In the genomic region with DNA sequence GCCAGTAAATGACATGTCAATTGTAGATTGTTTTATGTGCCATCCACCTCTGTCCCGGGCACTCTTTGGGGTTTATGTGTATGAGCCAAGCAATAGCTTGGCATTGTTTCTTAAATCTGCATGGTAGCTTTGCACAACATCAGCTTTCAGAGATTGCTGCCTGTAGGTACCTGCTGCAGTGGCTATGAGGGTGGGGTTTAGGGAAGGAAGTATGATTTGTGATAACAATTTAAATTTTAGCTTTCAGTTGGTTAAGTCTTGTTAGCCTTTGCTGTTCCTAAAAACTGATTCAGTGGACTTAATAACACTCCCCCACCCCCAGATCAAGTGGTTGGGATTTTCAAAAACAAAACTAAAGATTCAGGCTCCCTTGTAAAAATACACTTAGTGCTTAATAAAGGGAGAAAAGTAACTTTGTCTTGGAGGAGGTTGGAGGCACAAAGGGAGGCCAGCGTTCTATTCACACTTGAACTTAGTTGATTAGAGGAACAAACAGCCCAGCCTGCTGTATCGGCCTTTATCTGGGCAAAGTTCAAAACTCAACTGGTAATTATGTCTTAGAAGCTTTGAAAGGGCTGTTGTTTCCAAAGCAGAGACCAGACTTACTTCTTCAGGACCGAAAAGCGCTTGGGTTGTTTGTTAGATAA, we compare ENCODE assay signal across 8 mouse cellular contexts.
A peak's percentile ranks its signal among the peaks of the same experiment; 100 is the strongest.
DNase-seq lines count a peak whose midpoint lies in the region; ATAC-seq and TF ChIP-seq lines count a peak whose summit lies in the region.

No protein-coding gene starts in this region.

- no peak for ATAC-seq in kidney, embryonic 15.5 days (replicated peaks; ENCODE audit: low FRiP score)
- ATAC-seq in intestine, postnatal 0 days: peak; percentile 79
- ATAC-seq in midbrain, postnatal 0 days (ENCODE audit: low FRiP score): no peak

- DNase-seq in kidney, postnatal 25 days: no peak
- no peak for DNase-seq in midbrain, postnatal 0 days (ENCODE audit: low spot score)
- no peak for DNase-seq in left cerebral cortex, adult 9 months (ENCODE audit: low spot score in 2 of 2)
- no peak for DNase-seq in cerebellum, postnatal 36 days
- no peak for DNase-seq in gastrocnemius, postnatal 14 days

- H3K4me3 ChIP-seq in kidney, embryonic 15.5 days (replicated peaks): no peak overlapping the region
- no peak overlapping the region for H3K4me3 ChIP-seq in embryonic fibroblast, embryonic 13.5 days (ENCODE audit: insufficient read depth, low read length)
- H3K4me3 ChIP-seq in intestine, postnatal 0 days (ENCODE audit: low read depth, low read length): no peak overlapping the region
- no peak overlapping the region for H3K4me3 ChIP-seq in midbrain, postnatal 0 days (ENCODE audit: low read depth, low read length)

- H3K4me2 ChIP-seq in kidney, embryonic 15.5 days: peak overlapping the region; percentile 46
- H3K4me2 ChIP-seq in intestine, postnatal 0 days (replicated peaks; ENCODE audit: low read depth): peak overlapping the region; percentile 37
- H3K4me2 ChIP-seq in midbrain, postnatal 0 days (ENCODE audit: low read depth, low read length, poor library complexity, severe bottlenecking): no peak overlapping the region

- 33% methylated on average over 5 of the region's 5 CpGs for WGBS in kidney, embryonic 15.5 days
- 16% methylated on average over 5 of the region's 5 CpGs for WGBS in intestine, postnatal 0 days
- 41% methylated on average over 5 of the region's 5 CpGs for WGBS in midbrain, postnatal 0 days

- no peak overlapping the region for H3K9ac ChIP-seq in kidney, embryonic 15.5 days
- H3K9ac ChIP-seq in intestine, postnatal 0 days (ENCODE audit: low read depth, low read length): no peak overlapping the region
- H3K9ac ChIP-seq in midbrain, postnatal 0 days (replicated peaks; ENCODE audit: low read length, poor library complexity, severe bottlenecking): no peak overlapping the region

- peaks cover 72% of the 10 kb centered on the region for H3K4me1 ChIP-seq in kidney, embryonic 15.5 days
- H3K4me1 ChIP-seq in embryonic fibroblast, embryonic 13.5 days (ENCODE audit: control insufficient read depth, insufficient read depth, low read length): peaks cover 10% of the 10 kb centered on the region
- H3K4me1 ChIP-seq in intestine, postnatal 0 days (replicated peaks; ENCODE audit: control insufficient read depth, insufficient read depth, low read length): peaks cover 20% of the 10 kb centered on the region
- H3K4me1 ChIP-seq in midbrain, postnatal 0 days (ENCODE audit: insufficient read depth, low read length): peaks cover 5% of the 10 kb centered on the region

- intact Hi-C loops in gastrocnemius, postnatal 14 days (cut with DNase I; ENCODE audit: low total_unique reads): no loop called here

- H3K9me3 ChIP-seq in kidney, embryonic 15.5 days (replicated peaks): no peaks in the 10 kb centered on the region
- H3K9me3 ChIP-seq in intestine, postnatal 0 days (ENCODE audit: control insufficient read depth): no peaks in the 10 kb centered on the region
- no peaks in the 10 kb centered on the region for H3K9me3 ChIP-seq in midbrain, postnatal 0 days (ENCODE audit: low read length)

- no peak for TF ChIP-seq POLR2A in embryonic fibroblast, embryonic 13.5 days (IDR thresholded peaks at IDR 0.05; ENCODE audit: low read depth, low read length)

- peak overlapping the region; percentile 86 for H3K27ac ChIP-seq in kidney, embryonic 15.5 days
- H3K27ac ChIP-seq in embryonic fibroblast, embryonic 13.5 days (ENCODE audit: insufficient read depth, low read length): peak overlapping the region; percentile 95
- H3K27ac ChIP-seq in intestine, postnatal 0 days (ENCODE audit: low read depth, low read length): peak overlapping the region; percentile 78
- H3K27ac ChIP-seq in midbrain, postnatal 0 days (ENCODE audit: low read depth, low read length): peak overlapping the region; percentile 55

- no peaks in the 10 kb centered on the region for H3K27me3 ChIP-seq in kidney, embryonic 15.5 days
- no peaks in the 10 kb centered on the region for H3K27me3 ChIP-seq in intestine, postnatal 0 days (replicated peaks; ENCODE audit: control insufficient read depth, insufficient read depth, low read length)
- H3K27me3 ChIP-seq in midbrain, postnatal 0 days (ENCODE audit: insufficient read depth, low read length): no peaks in the 10 kb centered on the region

- H3K36me3 ChIP-seq in kidney, embryonic 15.5 days: peaks cover 5% of the 10 kb centered on the region; the same call in 1 of the 2 replicates
- H3K36me3 ChIP-seq in intestine, postnatal 0 days (ENCODE audit: control insufficient read depth, insufficient read depth): peaks cover 5% of the 10 kb centered on the region; the same call in 1 of the 2 replicates
- no peaks in the 10 kb centered on the region for H3K36me3 ChIP-seq in midbrain, postnatal 0 days (ENCODE audit: insufficient read depth, low read length)

- TF ChIP-seq CTCF in embryonic fibroblast, embryonic 13.5 days (IDR thresholded peaks at IDR 0.05; ENCODE audit: borderline replicate concordance, insufficient read depth, low read length): no peak
- no peak for TF ChIP-seq CTCF in intestine, postnatal 0 days (IDR thresholded peaks at IDR 0.05; ENCODE audit: low read depth)
- TF ChIP-seq CTCF in midbrain, postnatal 0 days (IDR thresholded peaks at IDR 0.05): no peak
